Mouse (Mus musculus): Measurements from ENCODE around the gene Syce1. TPM values are rescaled to one million over a fixed set of nuclear protein-coding genes. Genes with fewer than 3 reads are reported as not detected.

Gene Syce1
- polyA plus RNA-seq, 1 experiment from 2014 or later = 0.25 TPM

DNA sequence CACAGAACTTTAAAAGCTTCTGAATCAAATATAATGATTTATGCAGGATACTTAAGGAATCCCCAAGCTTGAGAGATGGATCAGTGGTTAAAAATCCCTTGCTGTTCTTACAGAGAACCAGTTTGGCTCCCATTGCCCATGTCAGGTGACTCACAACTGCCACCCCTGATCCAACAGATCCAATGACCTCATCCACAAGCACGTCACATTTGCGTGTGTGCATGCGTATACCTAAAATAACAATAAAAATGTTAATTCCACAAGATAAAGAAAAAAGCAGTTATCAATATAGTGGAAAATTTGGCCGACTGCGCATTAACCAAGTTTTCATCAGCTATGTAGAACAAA is 33.6 kb upstream of the Syce1 start:
- Histone ChIP-seq H3K4me2 (replicated peaks; ENCODE audit: low read depth, low read length) (peak overlapping the region; percentile 57), H3K9ac (replicated peaks; ENCODE audit: low read length) (peak overlapping the region; percentile 53; the same call in 1 of the 2 replicates), H3K27ac (ENCODE audit: low read length) (no peak overlapping the region), H3K4me3 (ENCODE audit: low read length) (peak overlapping the region; percentile 45), H3K9me3 (ENCODE audit: low read length) (no peaks in the 10 kb centered on the region), H3K36me3 (ENCODE audit: insufficient read depth, low read length) (no peaks in the 10 kb centered on the region), H3K27me3 (ENCODE audit: insufficient read depth, low read length) (no peaks in the 10 kb centered on the region), H3K4me1 (ENCODE audit: insufficient read depth, low read length) (no peaks in the 10 kb centered on the region)
- ATAC-seq (ENCODE audit: low FRiP score, low TSS enrichment) = no peak
- WGBS = 46% methylated on average over 5 of the region's 5 CpGs

DNA sequence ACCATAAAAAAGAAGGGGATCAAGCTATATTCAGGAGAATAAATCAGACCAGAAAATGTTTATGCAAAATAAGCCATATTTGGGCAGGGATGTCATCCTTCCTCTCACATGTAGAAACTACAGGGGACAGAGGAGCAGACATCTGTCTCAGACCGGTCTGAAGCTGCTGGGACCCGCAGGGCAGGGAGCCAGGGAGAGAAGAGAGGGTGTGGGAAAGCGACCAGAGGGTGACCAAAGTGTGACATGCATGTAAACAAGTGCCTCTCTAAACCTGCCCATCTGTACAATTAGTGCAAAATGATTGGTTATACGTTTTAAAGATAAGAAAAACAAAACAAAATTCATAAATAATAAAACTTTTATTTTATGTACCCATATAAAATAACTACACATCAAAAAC is 32.5 kb upstream of the Syce1 start:
- H3K4me2 ChIP-seq (replicated peaks; ENCODE audit: low read depth, low read length) = no peak overlapping the region
- H3K27me3 ChIP-seq (ENCODE audit: insufficient read depth, low read length) = no peaks in the 10 kb centered on the region
- no peak overlapping the region for H3K27ac ChIP-seq (ENCODE audit: low read length)
- no peak for ATAC-seq (ENCODE audit: low FRiP score, low TSS enrichment)
- H3K4me3 ChIP-seq (ENCODE audit: low read length) = no peak overlapping the region
- H3K9ac ChIP-seq (replicated peaks; ENCODE audit: low read length) = no peak overlapping the region
- H3K9me3 ChIP-seq (ENCODE audit: low read length) = no peaks in the 10 kb centered on the region
- no peaks in the 10 kb centered on the region for H3K4me1 ChIP-seq (ENCODE audit: insufficient read depth, low read length)
- no peaks in the 10 kb centered on the region for H3K36me3 ChIP-seq (ENCODE audit: insufficient read depth, low read length)
- 72% methylated on average over 4 of the region's 4 CpGs for WGBS

DNA sequence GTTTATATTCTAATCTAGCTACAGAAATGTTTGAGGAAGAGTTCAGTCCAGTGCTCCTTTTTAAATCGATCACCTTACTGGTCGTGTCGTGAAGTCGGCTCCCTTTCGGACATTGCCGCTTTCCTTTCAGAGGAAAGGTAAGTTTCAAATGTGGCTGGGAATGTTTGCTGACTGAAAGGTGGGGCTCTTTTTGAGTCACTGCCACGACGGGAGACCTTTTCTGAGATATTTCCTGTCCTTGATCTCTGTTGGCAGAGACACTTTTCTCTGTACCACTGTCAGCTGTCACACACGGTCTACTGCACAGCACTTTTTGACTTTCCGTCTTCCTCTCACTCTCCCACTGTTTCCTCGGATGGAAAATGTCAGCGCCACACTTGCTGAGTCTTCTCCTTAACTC is 25.2 kb upstream of the Syce1 start:
- no peaks in the 10 kb centered on the region for H3K27me3 ChIP-seq (ENCODE audit: insufficient read depth, low read length)
- 89% methylated on average over 12 of the region's 12 CpGs for WGBS
- no peak for ATAC-seq (ENCODE audit: low FRiP score, low TSS enrichment)

DNA sequence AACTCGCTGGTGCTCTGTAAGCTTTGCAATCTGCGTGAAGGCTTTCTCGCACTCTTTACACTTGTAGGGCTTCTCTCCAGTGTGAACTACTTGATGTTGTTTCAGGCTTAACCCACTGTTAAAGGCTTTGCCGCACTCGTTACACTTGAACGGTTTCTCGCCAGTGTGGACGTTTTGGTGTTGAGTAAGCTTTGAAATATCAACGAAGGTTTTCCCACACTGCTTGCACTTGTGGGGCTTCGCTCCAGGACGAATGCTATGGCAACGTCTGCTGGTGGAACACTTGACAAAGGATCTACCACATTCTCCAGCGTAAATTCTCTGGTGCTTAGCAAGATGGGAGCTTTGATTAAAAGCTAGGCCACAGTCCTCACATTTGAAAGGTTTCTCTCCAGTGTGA is 24.1 kb upstream of the Syce1 start:
- Histone ChIP-seq H3K9ac (replicated peaks; ENCODE audit: low read length) (no peak overlapping the region), H3K36me3 (ENCODE audit: insufficient read depth, low read length) (no peaks in the 10 kb centered on the region), H3K4me2 (replicated peaks; ENCODE audit: low read depth, low read length) (no peak overlapping the region), H3K4me1 (ENCODE audit: insufficient read depth, low read length) (no peaks in the 10 kb centered on the region), H3K9me3 (ENCODE audit: low read length) (no peaks in the 10 kb centered on the region), H3K4me3 (ENCODE audit: low read length) (no peak overlapping the region), H3K27me3 (ENCODE audit: insufficient read depth, low read length) (no peaks in the 10 kb centered on the region), H3K27ac (ENCODE audit: low read length) (no peak overlapping the region)
- WGBS = 81% methylated on average over 13 of the region's 13 CpGs
- ATAC-seq (ENCODE audit: low FRiP score, low TSS enrichment) = no peak

More for the DNA sequence above, 25.2 kb upstream of the Syce1 start:
- Histone ChIP-seq H3K9me3 (ENCODE audit: low read length) (no peaks in the 10 kb centered on the region), H3K27ac (ENCODE audit: low read length) (no peak overlapping the region), H3K4me2 (replicated peaks; ENCODE audit: low read depth, low read length) (no peak overlapping the region), H3K9ac (replicated peaks; ENCODE audit: low read length) (no peak overlapping the region), H3K4me3 (ENCODE audit: low read length) (no peak overlapping the region), H3K36me3 (ENCODE audit: insufficient read depth, low read length) (no peaks in the 10 kb centered on the region), H3K4me1 (ENCODE audit: insufficient read depth, low read length) (no peaks in the 10 kb centered on the region)

DNA sequence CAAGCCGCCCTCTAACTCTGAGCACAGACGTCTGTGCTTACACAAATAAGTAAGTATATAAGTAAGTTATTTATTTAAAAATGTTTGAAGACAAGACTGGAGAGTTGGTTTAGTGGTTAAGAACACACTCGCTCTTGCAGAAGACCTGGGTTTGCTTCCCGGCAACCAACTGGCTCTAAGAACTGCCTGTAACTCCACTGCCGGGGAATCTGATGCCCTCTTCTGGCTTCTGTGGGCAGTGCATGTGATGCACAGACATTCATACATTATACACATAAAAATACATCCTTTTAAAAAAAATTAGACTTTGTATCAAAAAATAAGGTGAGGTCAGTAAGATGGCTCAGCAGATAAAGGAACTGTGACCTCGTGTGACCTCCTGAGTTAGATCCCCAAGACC is 22.8 kb upstream of the Syce1 start:
- no peak for ATAC-seq (ENCODE audit: low FRiP score, low TSS enrichment)
- Histone ChIP-seq H3K27ac (ENCODE audit: low read length) (no peak overlapping the region), H3K4me3 (ENCODE audit: low read length) (no peak overlapping the region), H3K36me3 (ENCODE audit: insufficient read depth, low read length) (no peaks in the 10 kb centered on the region), H3K4me1 (ENCODE audit: insufficient read depth, low read length) (no peaks in the 10 kb centered on the region), H3K9ac (replicated peaks; ENCODE audit: low read length) (no peak overlapping the region), H3K27me3 (ENCODE audit: insufficient read depth, low read length) (no peaks in the 10 kb centered on the region), H3K4me2 (replicated peaks; ENCODE audit: low read depth, low read length) (no peak overlapping the region), H3K9me3 (ENCODE audit: low read length) (no peaks in the 10 kb centered on the region)
- 93% methylated on average over 6 of the region's 6 CpGs for WGBS

DNA sequence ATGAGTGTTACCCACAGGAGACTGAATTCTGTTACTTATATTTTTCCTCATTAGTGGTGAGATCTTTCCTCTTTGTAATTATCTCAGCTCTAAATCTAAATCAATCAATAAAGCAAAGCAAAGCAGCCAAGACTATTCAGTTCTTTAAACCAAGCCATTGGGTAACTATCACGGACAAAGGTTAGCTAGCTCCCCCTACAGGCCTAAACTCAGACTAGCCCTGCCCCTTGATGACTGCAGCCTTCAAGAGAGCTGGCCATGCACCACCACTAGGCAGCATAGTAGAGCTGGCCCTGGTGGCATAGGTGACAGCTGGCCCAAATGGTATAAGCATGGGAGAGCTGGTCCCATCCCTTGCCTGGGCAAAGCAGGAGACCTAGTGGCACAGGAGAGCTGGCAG is 18.1 kb upstream of the Syce1 start:
- Histone ChIP-seq H3K27me3 (ENCODE audit: insufficient read depth, low read length) (no peaks in the 10 kb centered on the region), H3K9ac (replicated peaks; ENCODE audit: low read length) (no peak overlapping the region), H3K4me1 (ENCODE audit: insufficient read depth, low read length) (no peaks in the 10 kb centered on the region), H3K27ac (ENCODE audit: low read length) (no peak overlapping the region), H3K36me3 (ENCODE audit: insufficient read depth, low read length) (no peaks in the 10 kb centered on the region), H3K4me3 (ENCODE audit: low read length) (no peak overlapping the region), H3K4me2 (replicated peaks; ENCODE audit: low read depth, low read length) (no peak overlapping the region), H3K9me3 (ENCODE audit: low read length) (no peaks in the 10 kb centered on the region)
- WGBS = 16% methylated on average over 1 of the region's 1 CpGs
- ATAC-seq (ENCODE audit: low FRiP score, low TSS enrichment) = peak; percentile 39; the same call in 1 of the 2 replicates

DNA sequence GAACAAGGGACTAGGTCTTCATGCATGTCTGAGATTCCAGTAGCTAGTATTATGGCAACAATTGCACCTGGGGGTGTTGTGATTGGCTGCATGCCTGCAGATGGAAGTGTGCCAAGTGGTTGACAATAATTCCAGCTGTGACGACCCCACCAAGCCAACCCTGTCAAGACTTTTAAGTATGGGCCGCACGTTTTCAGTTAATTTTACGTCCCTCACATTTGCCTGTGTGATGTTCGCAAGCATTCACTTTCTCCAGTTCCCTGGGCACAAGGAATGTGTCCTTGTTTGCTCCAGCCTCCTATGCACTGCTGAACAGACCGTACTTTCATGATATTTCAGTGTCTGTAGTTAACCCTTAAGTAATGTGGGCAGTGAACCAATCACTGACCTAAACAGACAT is 15.0 kb upstream of the Syce1 start:
- H3K4me3 ChIP-seq (ENCODE audit: low read length) = no peak overlapping the region
- ATAC-seq (ENCODE audit: low FRiP score, low TSS enrichment) = peak; percentile 60; the same call in 1 of the 2 replicates
- no peak overlapping the region for H3K4me2 ChIP-seq (replicated peaks; ENCODE audit: low read depth, low read length)
- no peaks in the 10 kb centered on the region for H3K27me3 ChIP-seq (ENCODE audit: insufficient read depth, low read length)
- WGBS = 18% methylated on average over 6 of the region's 6 CpGs
- no peaks in the 10 kb centered on the region for H3K9me3 ChIP-seq (ENCODE audit: low read length)
- no peaks in the 10 kb centered on the region for H3K4me1 ChIP-seq (ENCODE audit: insufficient read depth, low read length)
- no peak overlapping the region for H3K9ac ChIP-seq (replicated peaks; ENCODE audit: low read length)
- H3K36me3 ChIP-seq (ENCODE audit: insufficient read depth, low read length) = no peaks in the 10 kb centered on the region
- no peak overlapping the region for H3K27ac ChIP-seq (ENCODE audit: low read length)

DNA sequence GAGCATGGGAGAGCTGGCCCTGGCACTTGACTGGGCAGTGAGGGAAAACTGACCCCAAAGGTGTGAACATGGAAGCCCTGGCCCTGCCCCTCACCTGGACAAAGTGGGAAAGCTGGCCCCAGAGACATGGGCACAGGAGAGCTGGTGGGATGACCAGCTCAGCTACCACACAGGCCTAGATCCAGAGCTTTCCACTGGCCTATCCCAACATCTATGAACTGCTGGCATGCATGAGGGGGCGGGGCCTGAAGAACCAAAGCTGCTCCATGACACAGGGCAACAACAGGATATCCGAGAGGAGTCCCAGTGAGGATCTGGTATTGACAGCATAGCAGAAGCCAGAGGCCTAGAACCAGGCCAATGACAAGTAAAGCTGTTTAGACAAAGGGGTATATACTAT is 10.6 kb upstream of the Syce1 start:
- H3K4me2 ChIP-seq (replicated peaks; ENCODE audit: low read depth, low read length) = no peak overlapping the region
- H3K9ac ChIP-seq (replicated peaks; ENCODE audit: low read length) = no peak overlapping the region
- no peaks in the 10 kb centered on the region for H3K27me3 ChIP-seq (ENCODE audit: insufficient read depth, low read length)
- no peaks in the 10 kb centered on the region for H3K4me1 ChIP-seq (ENCODE audit: insufficient read depth, low read length)
- ATAC-seq (ENCODE audit: low FRiP score, low TSS enrichment) = 0 out of 2 replicates have a peak, but pooled peaks have one; percentile 39
- 66% methylated on average over 2 of the region's 2 CpGs for WGBS
- no peaks in the 10 kb centered on the region for H3K36me3 ChIP-seq (ENCODE audit: insufficient read depth, low read length)
- H3K9me3 ChIP-seq (ENCODE audit: low read length) = no peaks in the 10 kb centered on the region
- no peak overlapping the region for H3K4me3 ChIP-seq (ENCODE audit: low read length)
- H3K27ac ChIP-seq (ENCODE audit: low read length) = no peak overlapping the region

DNA sequence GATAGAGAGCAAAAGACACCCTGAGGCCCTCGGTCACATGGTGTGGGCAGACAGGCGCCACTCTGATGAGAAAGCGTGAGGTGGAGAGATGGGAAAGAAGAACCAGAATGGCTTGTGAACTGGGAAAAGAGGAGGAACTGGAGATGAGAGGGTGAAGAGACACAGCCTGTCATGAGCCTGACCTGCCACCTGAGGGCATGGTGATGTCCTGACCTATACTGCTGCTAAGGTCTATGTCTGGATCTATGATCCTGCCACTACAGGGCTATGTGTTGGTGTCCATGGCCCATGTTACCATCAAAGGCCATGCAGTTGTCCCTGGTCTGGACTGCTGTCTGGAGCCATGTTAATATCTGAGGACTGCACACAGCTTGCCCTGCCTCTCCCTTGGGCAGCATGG is 10.0 kb upstream of the Syce1 start:
- Histone ChIP-seq H3K27me3 (ENCODE audit: insufficient read depth, low read length) (no peaks in the 10 kb centered on the region), H3K9me3 (ENCODE audit: low read length) (no peaks in the 10 kb centered on the region), H3K4me2 (replicated peaks; ENCODE audit: low read depth, low read length) (no peak overlapping the region), H3K4me3 (ENCODE audit: low read length) (no peak overlapping the region), H3K27ac (ENCODE audit: low read length) (no peak overlapping the region), H3K36me3 (ENCODE audit: insufficient read depth, low read length) (no peaks in the 10 kb centered on the region), H3K9ac (replicated peaks; ENCODE audit: low read length) (no peak overlapping the region), H3K4me1 (ENCODE audit: insufficient read depth, low read length) (no peaks in the 10 kb centered on the region)
- WGBS = 79% methylated on average over 3 of the region's 3 CpGs
- ATAC-seq (ENCODE audit: low FRiP score, low TSS enrichment) = no peak

DNA sequence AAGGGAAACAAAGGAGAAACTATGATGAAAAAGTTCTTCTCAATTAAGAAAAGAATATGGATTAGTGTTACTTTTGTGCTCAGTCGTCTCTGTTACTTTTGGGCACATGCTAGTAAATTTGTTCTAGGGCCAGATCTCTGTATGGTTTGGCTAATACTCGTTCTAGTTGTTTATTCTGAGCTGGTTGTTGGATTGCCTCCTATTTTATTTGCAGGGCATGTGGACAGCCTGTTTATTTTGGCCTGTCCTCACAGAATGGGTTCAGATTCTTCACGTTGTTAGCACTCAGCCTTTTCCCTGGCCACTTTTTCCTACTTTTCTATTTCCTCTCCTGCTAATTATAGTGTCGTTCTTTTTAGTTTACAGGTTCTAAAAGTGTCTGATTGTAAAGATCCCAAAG is 5.9 kb upstream of the Syce1 start:
- ATAC-seq (ENCODE audit: low FRiP score, low TSS enrichment) = no peak
- Histone ChIP-seq H3K4me1 (ENCODE audit: insufficient read depth, low read length) (no peaks in the 10 kb centered on the region), H3K4me2 (replicated peaks; ENCODE audit: low read depth, low read length) (no peak overlapping the region), H3K36me3 (ENCODE audit: insufficient read depth, low read length) (no peaks in the 10 kb centered on the region), H3K27ac (ENCODE audit: low read length) (no peak overlapping the region), H3K9ac (replicated peaks; ENCODE audit: low read length) (no peak overlapping the region), H3K9me3 (ENCODE audit: low read length) (no peaks in the 10 kb centered on the region), H3K4me3 (ENCODE audit: low read length) (no peak overlapping the region), H3K27me3 (ENCODE audit: insufficient read depth, low read length) (no peaks in the 10 kb centered on the region)
- WGBS = 53% methylated on average over 4 of the region's 4 CpGs

DNA sequence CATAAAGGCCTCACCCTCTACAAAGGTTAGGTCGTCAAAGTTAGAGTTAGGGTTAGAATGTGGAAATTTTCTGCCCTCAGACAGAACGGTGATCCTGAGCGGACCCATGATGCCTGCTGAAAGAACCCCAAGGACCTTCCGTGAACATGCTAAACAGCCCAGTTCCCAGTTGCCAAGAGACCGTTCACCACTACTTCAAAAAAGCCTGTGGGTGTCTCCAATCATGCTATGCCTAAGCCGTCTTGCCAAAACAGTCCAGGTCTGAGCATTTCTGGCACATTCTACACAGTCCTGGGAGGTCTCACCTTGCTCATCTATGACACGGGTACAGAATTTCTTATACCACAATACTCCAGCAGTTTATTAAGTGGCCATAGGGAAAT is 392 bp upstream of the Syce1 start:
- Histone ChIP-seq H3K27ac (ENCODE audit: low read length) (no peak overlapping the region), H3K9me3 (ENCODE audit: low read length) (no peaks in the 10 kb centered on the region), H3K4me2 (replicated peaks; ENCODE audit: low read depth, low read length) (no peak overlapping the region), H3K9ac (replicated peaks; ENCODE audit: low read length) (no peak overlapping the region), H3K4me3 (ENCODE audit: low read length) (no peak overlapping the region), H3K36me3 (ENCODE audit: insufficient read depth, low read length) (no peaks in the 10 kb centered on the region), H3K27me3 (ENCODE audit: insufficient read depth, low read length) (no peaks in the 10 kb centered on the region), H3K4me1 (ENCODE audit: insufficient read depth, low read length) (no peaks in the 10 kb centered on the region)
- no peak for ATAC-seq (ENCODE audit: low FRiP score, low TSS enrichment)
- 87% methylated on average over 7 of the region's 7 CpGs for WGBS

Data from kidney, embryonic 16.5 days (tissue).